Mouse (Mus musculus) spleen, adult 2 months (tissue): Measurements from ENCODE around the gene Cdc73. TPM values are rescaled to one million over a fixed set of nuclear protein-coding genes. Genes with fewer than 3 reads are reported as not detected.

ENCODE experiments used
- DNase-seq, 2 experiments: peaks; one replicate each; pipeline versions ENCODE4 v3.0.0 to v3.0.0-alpha.2; 2012 to 2021; ENCODE audit warnings: low spot score in 2 of 2, low read depth in 1 of 2
- H3K27ac ChIP-seq: fragments of 200-500 bp; 2 replicates; pipeline ENCODE4 v1.5.1; 2012; ENCODE audit warnings: low read length, inconsistent platforms; ENCODE audit not compliant: insufficient read depth
- H3K27me3 ChIP-seq: fragments of 200-500 bp; 2 replicates; pipeline ENCODE4 v1.6.1; 2012; ENCODE audit warnings: mild to moderate bottlenecking, moderate library complexity, low read length, inconsistent platforms; ENCODE audit not compliant: control insufficient read depth, insufficient read depth
- H3K36me3 ChIP-seq: fragments of 200-500 bp; 2 replicates; pipeline ENCODE4 v1.6.1; 2012; ENCODE audit warnings: mild to moderate bottlenecking, low read length, inconsistent platforms; ENCODE audit not compliant: control insufficient read depth, insufficient read depth
- H3K4me1 ChIP-seq: fragments of 200-500 bp; 2 replicates; pipeline ENCODE4 v1.6.1; 2011; ENCODE audit warnings: inconsistent platforms; ENCODE audit not compliant: control insufficient read depth, insufficient read depth, insufficient read length
- H3K4me3 ChIP-seq: fragments of 200-500 bp; 2 replicates; pipeline ENCODE4 v1.5.1; 2011; ENCODE audit warnings: mild to moderate bottlenecking, inconsistent platforms; ENCODE audit not compliant: insufficient read depth, insufficient read length; ENCODE audit errors: extremely low read depth
- CTCF ChIP-seq: fragments of 200-500 bp; IDR thresholded peaks from 2 replicates; pipeline ENCODE4 v1.5.1; 2011; ENCODE audit warnings: mild to moderate bottlenecking, inconsistent platforms; ENCODE audit not compliant: insufficient read depth, insufficient read length, insufficient replicate concordance; ENCODE audit errors: extremely low read depth
- POLR2A ChIP-seq: fragments of 200-500 bp; IDR thresholded peaks from 2 replicates; pipeline ENCODE4 v1.6.1; 2011; ENCODE audit warnings: low read depth, low read length, inconsistent platforms
- WGBS: fragments of 180-500 bp; shearing (Covaris S2); methylation state at CpG from one replicate; pipeline ENCODE4 v1.1.7; 2018; 5-methylcytosine and 5-hydroxymethylcytosine counted together
- polyA plus RNA-seq: library from polyadenylated mRNA; depleted of rRNA; stranded (reverse); fragments of >200 nt; gene quantifications from 2 replicates; pipeline ENCODE4 v1.2.3, GENCODE M21; 2012; rRNA removed

Cdc73 gene
- 0.65 and 0.95 TPM in 2 replicates for polyA plus RNA-seq

DNA sequence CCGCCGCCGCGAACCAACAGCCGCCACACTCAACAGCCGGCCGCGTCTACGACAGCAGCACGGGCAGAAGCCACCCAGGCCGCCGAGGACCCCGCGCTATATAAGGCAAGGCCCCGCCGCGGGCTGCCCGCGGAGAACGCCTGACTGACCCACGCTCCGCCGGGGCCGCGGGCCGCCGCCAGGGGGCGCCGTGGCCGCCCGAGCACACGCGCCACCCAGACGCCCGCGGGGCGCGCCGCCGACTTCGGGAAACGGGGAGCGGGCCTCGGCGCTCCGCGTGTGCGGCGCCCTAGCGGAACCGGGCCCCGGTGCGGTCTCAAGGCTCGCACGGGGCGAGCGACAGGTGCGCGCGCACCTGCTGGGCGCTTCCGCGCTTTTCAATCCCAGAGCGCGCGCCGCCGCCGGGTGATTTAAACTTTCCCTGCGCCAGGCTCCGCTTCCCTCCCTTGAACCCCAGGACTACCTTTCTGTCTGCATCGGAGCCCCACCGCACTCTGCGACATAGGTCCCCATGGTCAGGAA lies at the start of gene Cdc73:
Cdc73 (minus strand) TSS at position 153 of the 522 bp plus-strand sequence.
- no peaks in the 10 kb centered on the region for H3K4me1 ChIP-seq
- peaks cover under 1% of the 10 kb centered on the region; the same call in 1 of the 2 replicates for H3K36me3 ChIP-seq
- peak within 1 kb of the TSS; percentile 80 for H3K27ac ChIP-seq
- peak; percentile 77 to 88 for DNase-seq
- WGBS = under 1% methylated on average over 74 of the region's 74 CpGs
- peaks cover 3% of the 10 kb centered on the region; the same call in 1 of the 2 replicates for H3K27me3 ChIP-seq
- TF ChIP-seq CTCF (peak; percentile 74), POLR2A (no peak; the same call in 1 of the 2 replicates)
- H3K4me3 ChIP-seq = peak within 1 kb of the TSS; percentile 93

DNA sequence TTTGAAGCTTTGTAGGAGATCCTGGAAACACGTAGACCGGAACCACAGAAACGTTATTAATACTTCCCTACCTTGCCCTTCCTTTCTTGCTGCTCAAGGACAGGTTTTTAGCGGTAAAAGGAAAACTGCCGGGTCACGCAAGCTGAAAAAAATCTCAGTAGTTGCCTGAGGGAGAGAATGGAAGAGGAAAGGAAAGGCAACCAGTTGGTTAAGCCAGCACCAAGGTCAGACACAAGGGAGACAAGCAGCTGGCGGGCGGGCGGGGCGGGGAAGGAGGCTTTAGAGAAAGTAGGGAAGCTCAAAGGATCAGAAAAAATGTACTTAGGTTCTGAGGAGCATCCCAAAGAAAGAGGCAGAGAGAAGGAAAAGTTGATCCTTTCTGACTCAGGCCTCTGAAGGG lies 43.2 kb upstream of the Cdc73 start:
- 91% methylated on average over 10 of the region's 10 CpGs for WGBS
- Histone ChIP-seq H3K36me3 (peaks cover 20% of the 10 kb centered on the region), H3K4me3 (no peak overlapping the region), H3K27me3 (no peaks in the 10 kb centered on the region), H3K27ac (no peak overlapping the region), H3K4me1 (no peaks in the 10 kb centered on the region)
- no peak for TF ChIP-seq POLR2A
- TF ChIP-seq CTCF = no peak
- DNase-seq = no peak

DNA sequence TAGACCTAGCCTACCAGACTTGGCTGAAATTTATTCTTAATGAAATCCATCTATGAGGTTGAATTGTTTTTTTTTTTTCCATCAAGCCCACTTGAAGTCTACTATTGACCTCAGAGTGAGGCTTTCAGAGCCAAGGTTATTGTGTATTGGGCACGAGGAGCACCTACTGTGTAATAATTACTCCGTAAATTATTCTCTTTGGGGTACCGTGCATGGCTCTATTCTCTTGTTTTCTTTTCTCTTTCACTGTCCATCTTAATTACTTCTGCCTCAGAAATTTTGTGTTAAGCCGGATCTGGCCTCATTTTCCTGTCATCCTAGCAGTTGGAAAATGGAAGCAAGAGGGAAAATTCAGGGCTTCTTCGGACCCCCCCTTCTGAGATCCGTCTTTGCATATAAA lies 39.5 kb upstream of the Cdc73 start:
- no peak for DNase-seq
- Histone ChIP-seq H3K4me1 (peaks cover 3% of the 10 kb centered on the region; the same call in 1 of the 2 replicates), H3K27ac (no peak overlapping the region), H3K27me3 (no peaks in the 10 kb centered on the region), H3K36me3 (peaks cover 16% of the 10 kb centered on the region), H3K4me3 (no peak overlapping the region)
- 95% methylated on average over 6 of the region's 6 CpGs for WGBS
- TF ChIP-seq POLR2A = no peak
- TF ChIP-seq CTCF = no peak

DNA sequence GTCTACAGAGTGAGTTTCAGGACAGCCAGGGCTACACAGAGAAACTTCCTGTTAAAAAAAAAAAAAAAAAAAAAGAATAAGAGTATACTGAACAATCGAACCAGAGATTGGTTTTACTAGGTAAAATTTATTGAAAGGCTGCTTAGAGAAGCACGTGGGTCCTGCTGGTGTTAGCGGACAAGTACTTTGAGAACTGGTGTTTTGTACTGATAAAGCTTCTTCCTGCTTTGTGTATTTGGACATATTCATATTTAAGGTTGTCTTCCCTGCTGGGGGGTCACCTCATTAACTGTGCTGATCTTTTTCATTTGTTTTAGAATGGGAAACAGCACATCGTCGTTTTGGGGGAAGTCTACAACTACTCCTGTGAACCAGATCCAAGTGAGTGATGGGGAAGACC lies 38.6 kb upstream of the Cdc73 start:
- 79% methylated on average over 5 of the region's 5 CpGs for WGBS
- TF ChIP-seq POLR2A = no peak

DNA sequence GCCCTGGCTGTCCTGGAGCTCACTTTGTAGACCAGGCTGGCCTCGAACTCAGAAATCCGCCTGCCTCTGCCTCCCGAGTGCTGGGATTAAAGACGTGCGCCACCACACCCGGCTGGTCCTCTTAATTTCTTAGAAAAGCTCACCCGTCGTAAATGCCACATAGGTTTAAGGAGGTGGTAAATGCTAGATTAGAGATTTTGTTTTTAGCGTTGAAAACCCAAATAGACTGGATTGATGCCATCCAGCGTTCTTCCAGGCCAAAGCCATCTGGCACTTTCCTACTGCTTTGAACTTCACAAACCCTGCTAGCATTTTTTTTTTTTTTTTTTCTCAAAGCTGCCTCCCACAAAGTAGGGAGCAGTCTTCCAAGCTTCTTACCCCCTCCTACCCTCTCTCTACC lies 37.9 kb upstream of the Cdc73 start:
- WGBS = 90% methylated on average over 10 of the region's 10 CpGs
- Histone ChIP-seq H3K4me3 (no peak overlapping the region), H3K4me1 (peaks cover 3% of the 10 kb centered on the region; the same call in 1 of the 2 replicates), H3K27me3 (no peaks in the 10 kb centered on the region), H3K27ac (no peak overlapping the region), H3K36me3 (peaks cover 7% of the 10 kb centered on the region)
- no peak for TF ChIP-seq POLR2A
- no peak for TF ChIP-seq CTCF
- no peak for DNase-seq

More for the DNA sequence above, 38.6 kb upstream of the Cdc73 start:
- peaks cover 3% of the 10 kb centered on the region; the same call in 1 of the 2 replicates for H3K4me1 ChIP-seq
- H3K27me3 ChIP-seq = no peaks in the 10 kb centered on the region
- H3K36me3 ChIP-seq = peaks cover 14% of the 10 kb centered on the region
- no peak for DNase-seq
- no peak overlapping the region for H3K27ac ChIP-seq
- H3K4me3 ChIP-seq = no peak overlapping the region

DNA sequence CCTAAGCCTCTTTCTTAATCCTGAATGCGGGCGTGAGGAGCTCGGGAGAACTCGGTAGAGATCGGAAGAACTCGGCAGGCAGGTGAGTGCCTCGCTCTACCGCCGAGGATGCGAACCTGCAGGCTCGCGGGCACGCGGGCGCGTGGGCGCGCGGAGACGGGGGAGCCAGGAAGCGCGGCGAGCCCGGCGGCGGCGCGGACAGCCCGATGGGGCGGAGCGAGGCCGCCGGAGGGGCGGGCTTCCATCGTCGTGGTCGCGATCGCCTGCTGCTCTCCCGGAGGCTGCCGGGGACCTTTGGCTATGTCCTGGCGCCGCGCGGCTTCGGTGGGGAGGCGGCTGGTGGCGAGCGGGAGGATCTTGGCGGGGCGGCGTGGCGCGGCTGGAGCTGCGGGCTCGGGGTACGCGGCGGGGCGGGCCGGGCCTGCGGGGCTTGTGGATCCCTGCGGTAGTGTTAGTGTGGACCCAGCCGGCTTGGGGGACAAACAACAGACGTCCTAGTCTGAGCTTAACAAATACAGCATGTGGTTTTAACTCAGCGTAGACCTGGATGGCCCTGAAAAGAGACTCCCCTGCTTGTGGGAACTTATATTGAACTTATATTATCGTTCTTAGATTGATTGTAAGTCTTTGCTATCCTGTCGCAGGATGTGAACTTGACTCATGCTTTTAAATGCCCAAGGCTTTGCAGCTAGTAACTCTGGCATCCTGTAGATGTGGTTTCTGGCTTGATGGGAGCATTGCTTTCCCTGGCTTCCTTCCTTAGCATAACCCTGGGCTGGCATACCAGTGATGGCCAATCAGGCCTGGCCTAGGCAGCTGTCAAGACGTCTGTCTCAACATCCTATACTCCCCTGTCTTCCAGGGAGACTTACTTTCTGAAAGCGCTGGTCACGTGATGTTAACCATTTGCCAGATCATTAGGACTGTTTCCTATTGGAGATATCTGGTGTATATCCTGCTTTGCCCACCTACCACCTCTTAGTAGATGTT lies 37.0 kb upstream of the Cdc73 start:
- Histone ChIP-seq H3K36me3 (peaks cover 3% of the 10 kb centered on the region), H3K4me1 (peaks cover 3% of the 10 kb centered on the region; the same call in 1 of the 2 replicates), H3K4me3 (peak overlapping the region; percentile 85), H3K27me3 (no peaks in the 10 kb centered on the region), H3K27ac (peak overlapping the region; percentile 59)
- 1% methylated on average over 69 of the region's 71 CpGs for WGBS
- peak; percentile 37; the same call in 1 of the 2 replicates for TF ChIP-seq POLR2A
- TF ChIP-seq CTCF = no peak
- peak; percentile 75 to 92 for DNase-seq
